Mouse (Mus musculus) liver, embryonic 13.5 days (tissue): Measurements from ENCODE around the gene Pla2g7. TPM values are rescaled to one million over a fixed set of nuclear protein-coding genes. Genes with fewer than 3 reads are reported as not detected.
A peak's percentile ranks its signal among the peaks of the same experiment; 100 is the strongest.

Experiments
- ATAC-seq: fragments of 200-750 bp; cut with Nextera tagmentation; 2 replicates; pipeline ENCODE4 v1.8.0; 2017; ENCODE audit warnings: low read depth, mild to moderate bottlenecking, moderate number of reproducible peaks, moderate library complexity
- DNase-seq: peaks from one replicate; pipeline ENCODE4 v3.0.0; 2022
- H3K27ac ChIP-seq: fragments of 300-500 bp; sonication (generic); 2 replicates; pipeline ENCODE4 v1.5.1; 2015; ENCODE audit warnings: moderate library complexity, mild to moderate bottlenecking, inconsistent platforms
- H3K27me3 ChIP-seq: fragments of 300-500 bp; sonication (generic); 2 replicates; pipeline ENCODE4 v1.6.1; 2015; ENCODE audit warnings: mild to moderate bottlenecking, inconsistent platforms
- H3K36me3 ChIP-seq: fragments of 300-500 bp; sonication (generic); 2 replicates; pipeline ENCODE4 v1.6.1; 2015; ENCODE audit warnings: mild to moderate bottlenecking, inconsistent platforms
- H3K4me1 ChIP-seq: fragments of 300-500 bp; sonication (generic); replicated peaks from 2 replicates; pipeline ENCODE4 v1.6.1; 2015; ENCODE audit warnings: inconsistent platforms
- H3K4me2 ChIP-seq: fragments of 300-500 bp; sonication (generic); 2 replicates; pipeline ENCODE4 v1.6.1; 2015; ENCODE audit warnings: inconsistent platforms, mild to moderate bottlenecking, moderate library complexity
- H3K4me3 ChIP-seq: fragments of 300-500 bp; sonication (generic); replicated peaks from 2 replicates; pipeline ENCODE4 v1.5.1; 2015; ENCODE audit warnings: mild to moderate bottlenecking, inconsistent platforms
- H3K9ac ChIP-seq: fragments of 300-500 bp; sonication (generic); 2 replicates; pipeline ENCODE4 v1.6.1; 2015; ENCODE audit warnings: mild to moderate bottlenecking, inconsistent platforms
- H3K9me3 ChIP-seq: fragments of 300-500 bp; sonication (generic); replicated peaks from 2 replicates; pipeline ENCODE4 v1.6.1; 2016; ENCODE audit warnings: inconsistent platforms
- WGBS: fragments of 180-500 bp; shearing (Covaris S2); methylation state at CpG from one replicate; pipeline ENCODE4 v1.1.7; 2015; ENCODE audit not compliant: insufficient replicate concordance; 5-methylcytosine and 5-hydroxymethylcytosine counted together
- polyA plus RNA-seq: library from polyadenylated mRNA; unstranded; fragments of >200 nt; fragmentation: Nextera tagmentation; extraction: Ambion mirVana; gene quantifications from 2 replicates; pipeline ENCODE4 v1.2.1, GENCODE M21; 2015

Gene Pla2g7
- polyA plus RNA-seq, 1 experiment from 2014 or later = 7.4 TPM

DNA sequence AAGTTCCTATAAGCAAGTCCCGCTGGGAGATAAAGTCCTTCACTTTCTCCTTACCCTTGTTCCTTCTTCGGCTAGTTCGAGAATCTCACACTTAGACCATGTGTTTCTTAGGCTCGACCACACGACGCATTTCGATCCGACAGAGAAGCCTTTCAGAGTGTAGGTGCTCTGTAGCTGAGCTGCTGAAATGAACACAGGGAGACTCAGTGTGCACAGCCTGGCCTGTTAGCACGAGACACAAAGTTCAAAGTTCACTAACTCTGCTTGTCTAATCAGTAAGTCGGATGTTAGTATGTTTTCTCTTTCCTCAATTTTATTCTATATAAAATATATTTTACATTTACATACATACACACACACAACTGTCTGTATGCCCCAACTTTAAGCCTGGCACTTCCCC is 54.2 kb downstream of the Pla2g7 start:
- no peaks in the 10 kb centered on the region for H3K36me3 ChIP-seq
- no peak for ATAC-seq
- no peak overlapping the region for H3K4me3 ChIP-seq
- H3K27me3 ChIP-seq = no peaks in the 10 kb centered on the region
- no peaks in the 10 kb centered on the region for H3K4me1 ChIP-seq
- no peak overlapping the region for H3K9ac ChIP-seq
- no peaks in the 10 kb centered on the region for H3K9me3 ChIP-seq
- no peak overlapping the region for H3K4me2 ChIP-seq
- WGBS = 71% methylated on average over 10 of the region's 10 CpGs
- DNase-seq = no peak
- no peak overlapping the region for H3K27ac ChIP-seq

DNA sequence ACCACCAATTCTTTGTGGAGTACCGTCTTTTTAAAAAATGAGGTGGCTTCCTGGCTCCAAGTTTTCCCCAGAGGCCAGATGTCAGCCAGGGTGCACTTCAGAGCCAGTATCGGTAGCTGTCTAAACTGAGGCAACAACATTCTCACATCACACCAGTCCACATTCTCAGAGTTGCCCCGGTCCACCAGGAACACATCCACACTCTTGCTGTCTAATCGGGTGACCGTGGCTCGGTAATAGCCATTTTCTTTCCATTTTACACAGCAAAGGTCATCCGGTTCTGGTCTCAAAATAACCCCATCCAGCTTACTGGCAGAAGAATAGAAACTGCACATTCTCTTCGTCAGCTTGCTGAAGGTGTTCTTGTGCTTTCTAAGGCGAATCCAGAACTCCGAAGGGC is 60.3 kb downstream of the Pla2g7 start:
- no peaks in the 10 kb centered on the region for H3K36me3 ChIP-seq

GRCm38 (mm10) chr17:43629026-43629495 is 61.2 kb downstream of the Pla2g7 start:
- H3K36me3 ChIP-seq = no peaks in the 10 kb centered on the region
- H3K27ac ChIP-seq = no peak overlapping the region
- peaks cover 43% of the 10 kb centered on the region for H3K27me3 ChIP-seq
- 0 out of 2 replicates have a peak, but pooled peaks cover 5% of the 10 kb centered on the region for H3K4me1 ChIP-seq
- no peak overlapping the region for H3K9ac ChIP-seq
- no peak for ATAC-seq
- H3K4me3 ChIP-seq = no peak overlapping the region
- H3K4me2 ChIP-seq = no peak overlapping the region; the same call in 1 of the 2 replicates
- H3K9me3 ChIP-seq = no peaks in the 10 kb centered on the region
- no peak for DNase-seq
- WGBS = 25% methylated on average over 24 of the region's 24 CpGs

More for the DNA sequence above, 60.3 kb downstream of the Pla2g7 start:
- Histone ChIP-seq H3K9me3 (no peaks in the 10 kb centered on the region), H3K4me3 (no peak overlapping the region), H3K4me1 (0 out of 2 replicates have a peak, but pooled peaks cover 5% of the 10 kb centered on the region), H3K27ac (no peak overlapping the region), H3K4me2 (no peak overlapping the region), H3K27me3 (peaks cover 43% of the 10 kb centered on the region), H3K9ac (no peak overlapping the region)
- WGBS = 69% methylated on average over 10 of the region's 10 CpGs
- DNase-seq (no peak), ATAC-seq (no peak)

DNA sequence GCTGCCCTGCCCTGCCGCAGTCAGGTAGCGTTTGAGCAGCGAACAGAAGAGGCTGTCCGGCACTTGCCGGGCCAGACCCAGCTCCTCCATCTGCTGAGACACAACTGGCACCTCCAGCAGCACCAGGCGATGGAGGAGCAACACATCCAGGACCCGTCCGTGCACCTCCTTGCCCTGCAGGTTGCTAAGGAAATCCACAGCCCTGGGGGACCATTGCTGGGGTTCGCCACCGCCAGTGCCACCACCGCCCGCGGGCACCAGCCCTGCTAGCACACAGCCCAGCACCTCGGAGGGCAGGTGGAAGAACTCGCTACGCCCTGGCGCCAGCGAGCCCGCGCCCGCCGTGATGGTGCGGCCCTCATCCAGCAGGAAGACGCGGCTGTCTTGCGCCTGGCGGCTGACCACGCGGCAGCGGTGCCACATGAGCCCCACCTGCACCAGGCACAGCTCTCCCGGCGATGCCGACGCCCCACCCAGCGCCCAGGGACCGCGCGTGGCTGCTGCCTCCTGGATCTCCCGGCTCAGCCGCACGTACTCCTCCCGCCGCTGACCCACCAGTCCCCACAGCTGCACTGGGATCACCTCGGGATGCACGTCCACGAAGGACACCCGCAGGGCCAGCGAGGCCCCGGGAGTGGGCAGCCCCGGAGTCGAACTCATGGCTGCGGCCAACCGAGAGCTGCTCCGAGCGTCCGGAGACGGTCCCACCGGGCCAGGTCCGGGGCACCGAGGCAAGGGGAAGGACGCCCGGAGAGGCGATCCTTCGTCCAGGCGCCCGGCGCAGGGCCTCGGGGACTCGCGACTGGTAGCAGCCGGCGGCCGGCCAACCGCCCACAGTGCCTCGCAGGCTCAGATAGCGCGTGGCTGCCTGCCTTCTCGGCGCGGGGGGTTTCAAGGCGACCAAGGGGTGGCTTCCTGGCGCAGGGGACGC is 61.9 kb downstream of the Pla2g7 start, which contains the start of gene Tdrd6:
Gene Tdrd6, minus strand, starts transcription at position 804 of the 931 bp plus-strand sequence.
- no peak within 1 kb of the TSS for H3K27ac ChIP-seq
- H3K4me3 ChIP-seq = peak within 1 kb of the TSS; percentile 31
- H3K4me1 ChIP-seq = 0 out of 2 replicates have a peak, but pooled peaks cover 5% of the 10 kb centered on the region
- peaks cover 43% of the 10 kb centered on the region for H3K27me3 ChIP-seq
- no peaks in the 10 kb centered on the region for H3K9me3 ChIP-seq
- 5% methylated on average over 82 of the region's 83 CpGs for WGBS
- DNase-seq (no peak), ATAC-seq (no peak)
- peak within 1 kb of the TSS; percentile 50 for H3K4me2 ChIP-seq
- H3K9ac ChIP-seq = no peak within 1 kb of the TSS
- no peaks in the 10 kb centered on the region for H3K36me3 ChIP-seq

GRCm38 (mm10) chr17:43630427-43630760 is 62.5 kb downstream of the Pla2g7 start:
- Histone ChIP-seq H3K9me3 (no peaks in the 10 kb centered on the region), H3K27ac (no peak overlapping the region), H3K27me3 (peaks cover 43% of the 10 kb centered on the region), H3K36me3 (no peaks in the 10 kb centered on the region), H3K4me1 (0 out of 2 replicates have a peak, but pooled peaks cover 5% of the 10 kb centered on the region), H3K4me2 (peak overlapping the region; percentile 50; the same call in 1 of the 2 replicates), H3K9ac (no peak overlapping the region), H3K4me3 (peak overlapping the region; percentile 31; the same call in 1 of the 2 replicates)
- no peak for DNase-seq
- WGBS = 50% methylated on average over 13 of the region's 13 CpGs
- no peak for ATAC-seq

GRCm38 (mm10) chr17:43637146-43637545 is 69.2 kb downstream of the Pla2g7 start:
- H3K36me3 ChIP-seq = no peaks in the 10 kb centered on the region
- H3K27ac ChIP-seq = no peak overlapping the region
- ATAC-seq = no peak
- H3K27me3 ChIP-seq = no peaks in the 10 kb centered on the region
- no peaks in the 10 kb centered on the region for H3K9me3 ChIP-seq
- H3K4me3 ChIP-seq = no peak overlapping the region
- H3K4me1 ChIP-seq = no peaks in the 10 kb centered on the region
- DNase-seq = no peak
- no peak overlapping the region for H3K4me2 ChIP-seq
- no peak overlapping the region for H3K9ac ChIP-seq
- 59% methylated on average over 4 of the region's 4 CpGs for WGBS

DNA sequence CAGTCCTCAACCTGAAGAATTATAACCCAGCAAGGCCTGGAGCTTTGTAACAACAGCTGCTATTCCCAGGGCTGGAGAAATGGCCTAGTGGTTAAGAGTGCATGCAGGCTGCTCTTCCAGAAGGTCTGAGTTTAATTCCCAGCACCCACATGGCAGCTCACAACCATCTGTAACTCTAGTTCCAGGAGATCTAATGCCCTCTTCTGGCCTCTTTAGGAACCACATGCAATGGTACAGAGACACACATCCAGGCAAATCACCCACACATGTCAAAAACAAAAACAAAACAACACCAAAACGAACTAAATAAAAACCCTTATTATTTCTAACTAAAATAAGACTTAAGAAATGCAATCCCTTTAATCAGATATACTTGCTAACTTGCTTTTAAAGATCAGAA is 72.9 kb downstream of the Pla2g7 start:
- H3K9me3 ChIP-seq = no peaks in the 10 kb centered on the region
- H3K27me3 ChIP-seq = no peaks in the 10 kb centered on the region
- H3K4me3 ChIP-seq = no peak overlapping the region
- no peak overlapping the region for H3K27ac ChIP-seq
- H3K4me2 ChIP-seq = no peak overlapping the region
- WGBS = 30% methylated on average over 1 of the region's 1 CpGs
- no peak overlapping the region for H3K9ac ChIP-seq
- peaks cover 4% of the 10 kb centered on the region; the same call in 1 of the 2 replicates for H3K4me1 ChIP-seq
- H3K36me3 ChIP-seq = no peaks in the 10 kb centered on the region
- no peak for DNase-seq
- ATAC-seq = no peak

DNA sequence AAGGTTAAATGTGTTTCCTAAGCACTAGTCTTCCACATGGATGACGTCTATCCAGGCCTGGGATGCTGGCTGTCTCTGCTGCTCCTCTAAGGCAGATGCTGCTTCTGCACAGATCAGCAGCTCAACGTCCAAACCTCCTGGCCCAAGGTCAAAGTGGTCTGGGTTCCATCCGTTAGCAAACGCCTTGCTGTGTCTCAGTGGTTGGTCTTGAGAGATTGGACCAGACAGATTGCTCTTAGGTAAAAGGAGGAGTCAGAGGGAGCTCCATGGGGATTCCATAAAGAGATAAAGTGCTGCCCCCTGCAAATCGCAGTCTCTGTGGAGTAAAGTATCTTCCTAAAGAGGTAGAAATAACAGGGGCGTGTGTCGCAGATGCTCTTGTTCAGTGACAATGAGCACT is 75.3 kb downstream of the Pla2g7 start:
- no peak for DNase-seq
- WGBS = 71% methylated on average over 7 of the region's 7 CpGs
- no peaks in the 10 kb centered on the region for H3K9me3 ChIP-seq
- no peak overlapping the region for H3K4me2 ChIP-seq
- H3K36me3 ChIP-seq = no peaks in the 10 kb centered on the region
- H3K9ac ChIP-seq = no peak overlapping the region
- peaks cover 4% of the 10 kb centered on the region; the same call in 1 of the 2 replicates for H3K4me1 ChIP-seq
- no peak overlapping the region for H3K27ac ChIP-seq
- H3K27me3 ChIP-seq = no peaks in the 10 kb centered on the region
- ATAC-seq = no peak
- no peak overlapping the region for H3K4me3 ChIP-seq

DNA sequence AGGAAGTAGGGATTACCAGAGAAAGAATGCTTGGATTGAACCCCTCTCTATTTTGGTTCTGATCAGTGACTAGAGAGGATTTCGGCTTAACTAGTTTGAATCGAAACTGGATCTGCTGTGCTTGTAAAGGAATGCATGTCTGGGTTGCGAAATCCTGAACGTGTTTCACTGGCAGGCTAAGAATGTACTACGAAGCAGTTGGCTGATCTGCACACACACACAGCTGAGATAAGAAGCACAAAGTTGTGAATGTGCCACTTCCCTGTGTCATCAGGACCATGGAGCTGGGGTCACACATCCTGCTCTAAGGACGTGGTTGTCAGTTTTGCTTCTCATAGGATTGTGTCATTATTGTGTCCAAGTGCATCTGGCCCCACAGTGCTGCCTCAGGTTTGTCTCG is 76.5 kb downstream of the Pla2g7 start:
- Histone ChIP-seq H3K27me3 (no peaks in the 10 kb centered on the region), H3K27ac (no peak overlapping the region), H3K9me3 (no peaks in the 10 kb centered on the region), H3K4me3 (no peak overlapping the region), H3K4me1 (peaks cover 4% of the 10 kb centered on the region; the same call in 1 of the 2 replicates), H3K9ac (no peak overlapping the region), H3K36me3 (no peaks in the 10 kb centered on the region), H3K4me2 (no peak overlapping the region)
- 22% methylated on average over 7 of the region's 7 CpGs for WGBS
- DNase-seq (no peak), ATAC-seq (no peak)

- Histone ChIP-seq H3K27me3 (no peaks in the 10 kb centered on the region), H3K27ac (no peak overlapping the region), H3K9me3 (no peaks in the 10 kb centered on the region), H3K9ac (no peak overlapping the region), H3K36me3 (no peaks in the 10 kb centered on the region), H3K4me3 (no peak overlapping the region), H3K4me1 (peaks cover 4% of the 10 kb centered on the region; the same call in 1 of the 2 replicates), H3K4me2 (no peak overlapping the region)
- 33% methylated on average over 3 of the region's 3 CpGs for WGBS
- no peak for DNase-seq
- no peak for ATAC-seq
Measured at GRCm38 (mm10) chr17:43645136-43645535, 77.2 kb downstream of the Pla2g7 start.

DNA sequence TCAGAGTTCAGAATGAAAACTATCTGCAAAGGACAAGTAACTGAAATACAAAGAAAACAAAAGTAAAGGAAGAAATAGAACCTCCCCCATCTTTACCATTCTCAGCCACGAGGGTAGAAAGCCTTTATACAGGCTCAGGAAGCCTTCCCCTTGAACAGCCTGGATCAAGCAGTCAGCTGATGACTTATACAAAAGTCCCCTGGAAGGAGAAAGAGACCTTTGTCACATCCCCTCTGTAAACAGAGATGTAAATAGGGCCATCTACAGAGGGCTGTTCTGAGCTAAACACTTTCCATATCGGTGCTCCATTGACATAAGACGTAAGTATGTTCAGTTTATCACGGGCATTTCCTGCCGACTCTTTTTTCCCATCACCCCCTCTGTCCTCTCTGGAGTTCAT is 79.0 kb downstream of the Pla2g7 start:
- Histone ChIP-seq H3K9ac (no peak overlapping the region), H3K36me3 (no peaks in the 10 kb centered on the region), H3K4me3 (no peak overlapping the region), H3K4me2 (no peak overlapping the region), H3K4me1 (peaks cover 4% of the 10 kb centered on the region; the same call in 1 of the 2 replicates), H3K9me3 (no peaks in the 10 kb centered on the region), H3K27me3 (no peaks in the 10 kb centered on the region), H3K27ac (no peak overlapping the region)
- ATAC-seq (no peak), DNase-seq (no peak)
- 60% methylated on average over 5 of the region's 5 CpGs for WGBS
